8 mouse cellular contexts compared by ENCODE assay signal in the genomic region with DNA sequence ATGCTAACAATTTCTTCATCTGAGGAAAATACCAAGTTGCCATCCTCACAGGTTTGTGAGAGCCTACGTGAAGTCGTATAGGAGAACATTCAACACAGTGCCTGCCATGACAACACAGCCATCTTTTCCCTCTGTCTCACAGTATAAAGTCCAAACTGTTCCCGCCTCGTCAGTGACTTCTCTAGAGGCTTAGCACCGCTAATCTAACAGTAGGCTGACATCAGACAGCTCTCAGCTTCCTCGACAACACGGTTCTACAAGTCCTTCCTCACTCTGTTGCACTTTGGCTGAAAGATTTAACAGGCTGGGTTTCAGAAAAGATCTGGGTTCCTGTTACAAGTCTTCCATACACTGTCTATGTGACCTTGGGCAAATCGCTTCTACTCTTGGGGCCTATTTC. TPM values are rescaled to one million over a fixed set of nuclear protein-coding genes. Genes with fewer than 3 reads are reported as not detected.
DNase-seq lines count a peak whose midpoint lies in the region; ATAC-seq lines count a peak whose summit lies in the region.

No protein-coding gene starts in this region.

- H3K27ac ChIP-seq in heart, embryonic 13.5 days (replicated peaks) = peak overlapping the region; percentile 77
- no peak overlapping the region for H3K27ac ChIP-seq in intestine, embryonic 16.5 days (ENCODE audit: low read length)
- H3K27ac ChIP-seq in midbrain, embryonic 16.5 days (ENCODE audit: low read length) = no peak overlapping the region

- ATAC-seq in heart, embryonic 13.5 days (ENCODE audit: extremely low read depth, insufficient number of reproducible peaks, low FRiP score, low TSS enrichment) = no peak
- peak; percentile 52; the same call in 1 of the 2 replicates for ATAC-seq in intestine, embryonic 16.5 days
- no peak for ATAC-seq in midbrain, embryonic 16.5 days

- H3K9me3 ChIP-seq in heart, embryonic 13.5 days = no peaks in the 10 kb centered on the region
- no peaks in the 10 kb centered on the region for H3K9me3 ChIP-seq in intestine, embryonic 16.5 days (ENCODE audit: control insufficient read depth, low read length)
- no peaks in the 10 kb centered on the region for H3K9me3 ChIP-seq in midbrain, embryonic 16.5 days (replicated peaks; ENCODE audit: control insufficient read depth, low read length, poor library complexity, severe bottlenecking)

- H3K4me2 ChIP-seq in heart, embryonic 13.5 days = peak overlapping the region; percentile 87
- H3K4me2 ChIP-seq in intestine, embryonic 16.5 days (ENCODE audit: low read depth, low read length) = peak overlapping the region; percentile 82
- peak overlapping the region; percentile 78 for H3K4me2 ChIP-seq in midbrain, embryonic 16.5 days (ENCODE audit: low read length)

- peaks cover 30% of the 10 kb centered on the region for H3K36me3 ChIP-seq in heart, embryonic 13.5 days
- H3K36me3 ChIP-seq in intestine, embryonic 16.5 days (ENCODE audit: control insufficient read depth, insufficient read depth, low read length) = no peaks in the 10 kb centered on the region; the same call in 1 of the 2 replicates
- peaks cover 2% of the 10 kb centered on the region; the same call in 1 of the 2 replicates for H3K36me3 ChIP-seq in midbrain, embryonic 16.5 days (ENCODE audit: control insufficient read depth, insufficient read depth, low read length)

- H3K4me3 ChIP-seq in heart, embryonic 13.5 days = peak overlapping the region; percentile 95
- peak overlapping the region; percentile 91 for H3K4me3 ChIP-seq in intestine, embryonic 16.5 days (ENCODE audit: low read length)
- H3K4me3 ChIP-seq in midbrain, embryonic 16.5 days (ENCODE audit: low read depth, low read length) = peak overlapping the region; percentile 74

- intact Hi-C loops in left cerebral cortex, postnatal 36 days (cut with DNase I) = no loop called here

- peak overlapping the region; percentile 96 for H3K9ac ChIP-seq in heart, embryonic 13.5 days
- peak overlapping the region; percentile 91 for H3K9ac ChIP-seq in intestine, embryonic 16.5 days (ENCODE audit: low read depth, low read length)
- H3K9ac ChIP-seq in midbrain, embryonic 16.5 days (ENCODE audit: low read depth, low read length) = peak overlapping the region; percentile 73

- WGBS in heart, embryonic 13.5 days = 38% methylated on average over 8 of the region's 8 CpGs
- 51% methylated on average over 8 of the region's 8 CpGs for WGBS in intestine, embryonic 16.5 days
- 75% methylated on average over 8 of the region's 8 CpGs for WGBS in midbrain, embryonic 16.5 days

- no peaks in the 10 kb centered on the region for H3K27me3 ChIP-seq in heart, embryonic 13.5 days (replicated peaks)
- no peaks in the 10 kb centered on the region for H3K27me3 ChIP-seq in intestine, embryonic 16.5 days (replicated peaks; ENCODE audit: control insufficient read depth, insufficient read depth, low read length)
- no peaks in the 10 kb centered on the region for H3K27me3 ChIP-seq in midbrain, embryonic 16.5 days (ENCODE audit: control insufficient read depth, insufficient read depth, low read depth, low read length)

- peaks cover 31% of the 10 kb centered on the region for H3K4me1 ChIP-seq in heart, embryonic 13.5 days
- H3K4me1 ChIP-seq in intestine, embryonic 16.5 days (ENCODE audit: control insufficient read depth, insufficient read depth, low read length) = peaks cover 17% of the 10 kb centered on the region
- H3K4me1 ChIP-seq in midbrain, embryonic 16.5 days (ENCODE audit: control insufficient read depth, insufficient read depth, low read length) = peaks cover 15% of the 10 kb centered on the region

- DNase-seq in heart, adult 18-20 months = no peak
- DNase-seq in c-Kit-negative CD71-positive TER-119-positive erythroid progenitor cells, embryonic 14.5 days (ENCODE audit: low read depth, low spot score) = peak; percentile 2
- no peak for DNase-seq in ovary, postnatal 14 days (ENCODE audit: low spot score)
- no peak for DNase-seq in layer of hippocampus, postnatal 25 days (ENCODE audit: extremely low spot score in 1 of 2, low spot score in 1 of 2)
- DNase-seq in left cerebral cortex, postnatal 36 days (ENCODE audit: low spot score in 2 of 2) = no peak

RNA-seq across cellular contexts. Expression of gene Ndufa8, which starts 1.0 kb away (rescaled TPM):
- 363 and 394 TPM in 2 replicates for polyA plus RNA-seq in heart, embryonic 13.5 days (2015; fragmentation: Nextera tagmentation; extraction: Ambion mirVana)
- 100 to 1,000 TPM; 687 to 800 TPM for total RNA-seq in heart, adult 18-20 months (2021)
- 334 and 351 TPM in 2 replicates for polyA plus RNA-seq in intestine, embryonic 16.5 days (2015; fragmentation: Nextera tagmentation; extraction: Ambion mirVana)
- 293 and 307 TPM in 2 replicates for polyA plus RNA-seq in midbrain, embryonic 16.5 days (2015; fragmentation: Nextera tagmentation; extraction: Ambion mirVana)
- total RNA-seq in layer of hippocampus, postnatal 25 days (2021) = 100 to 1,000 TPM; 184 to 222 TPM
- total RNA-seq in left cerebral cortex, postnatal 36 days (2021) = 100 to 1,000 TPM; 177 to 217 TPM

RNA-seq across cellular contexts. Expression of gene Morn5, which starts 1.1 kb away (rescaled TPM):
- not detected in 2 replicates for polyA plus RNA-seq in heart, embryonic 13.5 days (2015; fragmentation: Nextera tagmentation; extraction: Ambion mirVana)
- not detected for total RNA-seq in heart, adult 18-20 months (2021)
- 0.26 TPM in 1 of 2 replicates, not detected in the other for polyA plus RNA-seq in intestine, embryonic 16.5 days (2015; fragmentation: Nextera tagmentation; extraction: Ambion mirVana)
- polyA plus RNA-seq in midbrain, embryonic 16.5 days (2015; fragmentation: Nextera tagmentation; extraction: Ambion mirVana) = 2.9 and 3.5 TPM in 2 replicates
- 1 to 10 TPM in 1 of 2 experiments, under 1 TPM in 1; 0.66 to 1.5 TPM for total RNA-seq in layer of hippocampus, postnatal 25 days (2021)
- total RNA-seq in left cerebral cortex, postnatal 36 days (2021) = under 1 TPM; 0.61 to 0.79 TPM

RNA-seq across cellular contexts. Expression of gene Lhx6, which starts 57.0 kb away (rescaled TPM):
- polyA plus RNA-seq in heart, embryonic 13.5 days (2015; fragmentation: Nextera tagmentation; extraction: Ambion mirVana) = 1.0 and 1.3 TPM in 2 replicates
- total RNA-seq in heart, adult 18-20 months (2021) = 1 to 10 TPM; 1.6 to 1.7 TPM
- 0.98 TPM in 2 replicates for polyA plus RNA-seq in intestine, embryonic 16.5 days (2015; fragmentation: Nextera tagmentation; extraction: Ambion mirVana)
- polyA plus RNA-seq in midbrain, embryonic 16.5 days (2015; fragmentation: Nextera tagmentation; extraction: Ambion mirVana) = 4.1 and 5.8 TPM in 2 replicates
- 10 to 100 TPM; 15.7 to 16.8 TPM for total RNA-seq in layer of hippocampus, postnatal 25 days (2021)
- total RNA-seq in left cerebral cortex, postnatal 36 days (2021) = 10 to 100 TPM; 15.9 to 19.0 TPM

Comparison
In these comparisons a context has a peak if more than half of its experiments do, and no peak if none do; other contexts are left out.
1. RNA of gene Lhx6, which starts 57.0 kb away (total RNA-seq): 15.9 to 19.0 TPM in left cerebral cortex, postnatal 36 days and 15.7 to 16.8 TPM in layer of hippocampus, postnatal 25 days; 1.6 to 1.7 TPM in heart, adult 18-20 months; every median in the first group is over 4 times any median in the second.
2. Peak in every context shown above with its lines, with median percentiles within 50 percentile points of each other: H3K4me2 ChIP-seq, H3K4me3 ChIP-seq and H3K9ac ChIP-seq.